Mouse (Mus musculus): ENCODE measurements around the gene Mrps35. TPM values are rescaled to one million over a fixed set of nuclear protein-coding genes. Genes with fewer than 3 reads are reported as not detected.

Gene Mrps35
- polyA plus RNA-seq, 1 experiment = 7.7 TPM

DNA sequence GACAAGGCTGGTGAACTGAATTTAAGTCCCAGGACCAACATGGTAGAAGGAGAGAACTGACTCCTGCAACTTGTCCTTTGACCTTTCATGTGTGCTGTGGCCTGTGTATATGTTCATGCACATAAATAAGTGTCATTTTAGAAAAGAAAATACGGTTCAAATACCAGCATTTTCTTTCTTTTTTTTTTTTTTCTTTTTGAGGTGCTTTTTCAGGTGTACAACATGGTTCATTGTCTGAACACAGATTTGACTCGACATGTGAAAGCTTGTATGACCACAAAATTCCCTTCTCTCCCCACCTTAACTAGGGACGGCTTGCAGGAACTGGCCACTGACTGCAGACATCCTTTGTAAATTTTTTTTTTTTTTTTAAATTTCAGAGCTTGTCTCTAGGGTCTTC, 54.4 kb downstream of the Mrps35 start:
- 66% methylated on average over 3 of the region's 3 CpGs for WGBS
- Histone ChIP-seq H3K27me3 (ENCODE audit: control insufficient read depth, insufficient read depth, low read length) (no peaks in the 10 kb centered on the region), H3K4me1 (ENCODE audit: control insufficient read depth, insufficient read depth, insufficient read length, low read length) (peaks cover 5% of the 10 kb centered on the region; the same call in 1 of the 2 replicates), H3K36me3 (ENCODE audit: control insufficient read depth, insufficient read depth, low read length) (peaks cover 4% of the 10 kb centered on the region), H3K27ac (ENCODE audit: insufficient read depth, low read depth, low read length) (no peak overlapping the region), H3K4me3 (ENCODE audit: low read depth, low read length) (no peak overlapping the region)
- no peak for TF ChIP-seq CTCF (IDR thresholded peaks at IDR 0.05; ENCODE audit: extremely low read depth, insufficient read length, insufficient replicate concordance, low read depth, low read length)
- TF ChIP-seq POLR2A (IDR thresholded peaks at IDR 0.05; ENCODE audit: low read depth, low read length) = no peak

- Histone ChIP-seq H3K4me1 (ENCODE audit: control insufficient read depth, insufficient read depth, insufficient read length, low read length) (0 out of 2 replicates have a peak, but pooled peaks cover 1% of the 10 kb centered on the region), H3K27me3 (ENCODE audit: control insufficient read depth, insufficient read depth, low read length) (no peaks in the 10 kb centered on the region), H3K36me3 (ENCODE audit: control insufficient read depth, insufficient read depth, low read length) (peaks cover 4% of the 10 kb centered on the region), H3K4me3 (ENCODE audit: low read depth, low read length) (no peak overlapping the region), H3K27ac (ENCODE audit: insufficient read depth, low read depth, low read length) (no peak overlapping the region)
- 65% methylated on average over 8 of the region's 8 CpGs for WGBS
- TF ChIP-seq POLR2A (IDR thresholded peaks at IDR 0.05; ENCODE audit: low read depth, low read length) (no peak), CTCF (IDR thresholded peaks at IDR 0.05; ENCODE audit: extremely low read depth, insufficient read length, insufficient replicate concordance, low read depth, low read length) (no peak)
These were observed 54.9 kb downstream of the Mrps35 start for GRCm38 (mm10) chr6:147097346-147097929.

DNA sequence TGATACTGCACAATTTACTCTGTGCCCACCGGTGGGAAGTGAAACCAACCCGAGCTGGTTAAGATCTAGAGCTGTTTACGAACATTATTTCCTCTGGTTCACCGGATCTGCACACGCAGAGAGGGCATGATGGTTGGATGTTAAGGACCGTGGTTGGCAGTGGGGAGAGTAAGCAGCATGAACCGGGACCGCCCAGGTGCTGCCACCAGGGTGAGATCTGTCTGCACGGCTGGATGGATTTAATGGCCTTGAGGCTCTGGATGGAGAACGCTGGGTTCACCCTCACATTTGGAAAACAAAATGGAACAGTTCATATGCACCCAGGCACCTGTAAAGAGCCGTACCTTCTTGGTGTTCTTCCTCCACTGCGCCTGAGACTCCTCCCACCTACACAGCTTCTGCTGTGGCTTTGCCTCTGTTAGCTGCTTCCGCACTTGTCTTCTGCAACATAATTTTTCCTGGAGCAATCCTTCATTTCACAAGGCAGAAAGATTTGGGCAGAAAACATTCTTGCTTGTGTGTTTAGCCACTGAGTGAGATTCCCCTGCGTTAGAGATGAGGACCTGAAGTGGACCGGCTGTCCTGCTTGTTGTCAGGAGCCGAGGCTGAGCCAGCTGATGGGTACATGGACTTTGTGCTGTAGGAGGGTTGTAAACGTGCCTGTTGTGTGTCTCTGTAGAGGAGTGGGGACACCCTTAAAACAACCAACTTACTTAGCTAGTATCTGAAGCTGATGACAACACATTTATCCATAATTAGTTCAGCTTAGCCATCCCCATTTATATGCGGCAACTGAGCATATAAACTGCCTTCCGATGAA, 57.1 kb downstream of the Mrps35 start:
- Histone ChIP-seq H3K36me3 (ENCODE audit: control insufficient read depth, insufficient read depth, low read length) (peaks cover 8% of the 10 kb centered on the region), H3K4me1 (ENCODE audit: control insufficient read depth, insufficient read depth, insufficient read length, low read length) (no peaks in the 10 kb centered on the region), H3K4me3 (ENCODE audit: low read depth, low read length) (peak overlapping the region; percentile 44), H3K27ac (ENCODE audit: insufficient read depth, low read depth, low read length) (0 out of 2 replicates have a peak overlapping the region, but pooled peaks have one; percentile 48), H3K27me3 (ENCODE audit: control insufficient read depth, insufficient read depth, low read length) (no peaks in the 10 kb centered on the region)
- 41% methylated on average over 19 of the region's 19 CpGs for WGBS
- no peak for TF ChIP-seq CTCF (IDR thresholded peaks at IDR 0.05; ENCODE audit: extremely low read depth, insufficient read length, insufficient replicate concordance, low read depth, low read length)
- TF ChIP-seq POLR2A (IDR thresholded peaks at IDR 0.05; ENCODE audit: low read depth, low read length) = no peak

- Histone ChIP-seq H3K4me1 (ENCODE audit: control insufficient read depth, insufficient read depth, insufficient read length, low read length) (no peaks in the 10 kb centered on the region), H3K27me3 (ENCODE audit: control insufficient read depth, insufficient read depth, low read length) (no peaks in the 10 kb centered on the region), H3K4me3 (ENCODE audit: low read depth, low read length) (no peak overlapping the region), H3K27ac (ENCODE audit: insufficient read depth, low read depth, low read length) (no peak overlapping the region), H3K36me3 (ENCODE audit: control insufficient read depth, insufficient read depth, low read length) (peaks cover 11% of the 10 kb centered on the region)
- no peak for TF ChIP-seq POLR2A (IDR thresholded peaks at IDR 0.05; ENCODE audit: low read depth, low read length)
- TF ChIP-seq CTCF (IDR thresholded peaks at IDR 0.05; ENCODE audit: extremely low read depth, insufficient read length, insufficient replicate concordance, low read depth, low read length) = no peak
- WGBS = 79% methylated on average over 3 of the region's 3 CpGs
These were observed 59.7 kb downstream of the Mrps35 start for GRCm38 (mm10) chr6:147102293-147102692.

DNA sequence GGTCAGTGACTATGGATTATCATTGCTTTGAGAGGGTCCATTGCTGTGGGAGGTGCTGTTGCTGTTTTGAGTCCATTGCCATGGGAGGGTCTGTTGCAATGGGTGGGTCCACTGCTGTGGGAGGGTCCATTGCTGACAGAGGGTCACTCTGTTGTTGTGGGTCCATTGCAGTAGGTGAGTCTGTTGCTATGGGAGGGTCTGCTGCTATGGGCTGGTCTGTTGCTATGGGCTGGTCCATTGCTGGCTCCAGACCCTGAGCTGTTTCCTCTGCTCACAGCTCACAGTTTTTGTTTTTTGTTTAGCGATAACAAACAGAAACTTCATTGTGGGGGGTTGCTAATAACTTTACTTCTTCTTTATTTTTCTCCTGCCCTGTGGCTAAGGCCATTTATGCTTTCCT, 63.0 kb downstream of the Mrps35 start:
- 94% methylated on average over 1 of the region's 1 CpGs for WGBS
- H3K36me3 ChIP-seq (ENCODE audit: control insufficient read depth, insufficient read depth, low read length) = peaks cover 28% of the 10 kb centered on the region
- TF ChIP-seq POLR2A (IDR thresholded peaks at IDR 0.05; ENCODE audit: low read depth, low read length) (no peak), CTCF (IDR thresholded peaks at IDR 0.05; ENCODE audit: extremely low read depth, insufficient read length, insufficient replicate concordance, low read depth, low read length) (no peak)

GRCm38 (mm10) chr6:147106716-147107115, 64.2 kb downstream of the Mrps35 start:
- no peaks in the 10 kb centered on the region for H3K27me3 ChIP-seq (ENCODE audit: control insufficient read depth, insufficient read depth, low read length)
- WGBS = 92% methylated on average over 6 of the region's 6 CpGs
- H3K36me3 ChIP-seq (ENCODE audit: control insufficient read depth, insufficient read depth, low read length) = peaks cover 27% of the 10 kb centered on the region
- no peak overlapping the region for H3K4me3 ChIP-seq (ENCODE audit: low read depth, low read length)
- TF ChIP-seq POLR2A (IDR thresholded peaks at IDR 0.05; ENCODE audit: low read depth, low read length) = no peak
- no peak for TF ChIP-seq CTCF (IDR thresholded peaks at IDR 0.05; ENCODE audit: extremely low read depth, insufficient read length, insufficient replicate concordance, low read depth, low read length)
- H3K4me1 ChIP-seq (ENCODE audit: control insufficient read depth, insufficient read depth, insufficient read length, low read length) = no peaks in the 10 kb centered on the region
- H3K27ac ChIP-seq (ENCODE audit: insufficient read depth, low read depth, low read length) = no peak overlapping the region

More for the DNA sequence above, 63.0 kb downstream of the Mrps35 start:
- Histone ChIP-seq H3K27ac (ENCODE audit: insufficient read depth, low read depth, low read length) (no peak overlapping the region), H3K27me3 (ENCODE audit: control insufficient read depth, insufficient read depth, low read length) (no peaks in the 10 kb centered on the region), H3K4me1 (ENCODE audit: control insufficient read depth, insufficient read depth, insufficient read length, low read length) (no peaks in the 10 kb centered on the region), H3K4me3 (ENCODE audit: low read depth, low read length) (no peak overlapping the region)

GRCm38 (mm10) chr6:147109283-147109682, 66.7 kb downstream of the Mrps35 start:
- no peaks in the 10 kb centered on the region for H3K4me1 ChIP-seq (ENCODE audit: control insufficient read depth, insufficient read depth, insufficient read length, low read length)
- peaks cover 31% of the 10 kb centered on the region for H3K36me3 ChIP-seq (ENCODE audit: control insufficient read depth, insufficient read depth, low read length)
- 93% methylated on average over 7 of the region's 7 CpGs for WGBS
- H3K27me3 ChIP-seq (ENCODE audit: control insufficient read depth, insufficient read depth, low read length) = no peaks in the 10 kb centered on the region
- no peak overlapping the region for H3K4me3 ChIP-seq (ENCODE audit: low read depth, low read length)
- TF ChIP-seq CTCF (IDR thresholded peaks at IDR 0.05; ENCODE audit: extremely low read depth, insufficient read length, insufficient replicate concordance, low read depth, low read length) (no peak), POLR2A (IDR thresholded peaks at IDR 0.05; ENCODE audit: low read depth, low read length) (no peak)
- H3K27ac ChIP-seq (ENCODE audit: insufficient read depth, low read depth, low read length) = no peak overlapping the region

All from small intestine, adult 2 months (tissue).